Mouse (Mus musculus) heart, adult 2 months (tissue): Measurements from ENCODE around the gene Nhp2. TPM values are rescaled to one million over a fixed set of nuclear protein-coding genes. Genes with fewer than 3 reads are reported as not detected.
"Not testable (repeated sequence)": the region's sequence is repeated elsewhere in the genome, so short reads cannot be mapped to it uniquely, and the experiment has no call there.

ENCODE experiments used
- DNase-seq, 2 experiments: peaks; one replicate each; pipeline ENCODE4 v3.0.0; 2021
- H3K27ac ChIP-seq: fragments of 200-600 bp; 2 replicates; pipeline ENCODE4 v1.8.1; 2022
- H3K27me3 ChIP-seq: fragments of 200-500 bp; 2 replicates; pipeline ENCODE4 v1.6.1; 2012; ENCODE audit warnings: mild to moderate bottlenecking, low read length, inconsistent platforms, mixed read lengths; ENCODE audit not compliant: control insufficient read depth, insufficient read depth
- H3K36me3 ChIP-seq: fragments of 200-500 bp; 2 replicates; pipeline ENCODE4 v1.6.1; 2012; ENCODE audit warnings: low read length, inconsistent platforms; ENCODE audit not compliant: control insufficient read depth, insufficient read depth
- H3K4me1 ChIP-seq: fragments of 200-500 bp; 2 replicates; pipeline ENCODE4 v1.6.1; 2011; ENCODE audit warnings: low read length; ENCODE audit not compliant: control insufficient read depth, insufficient read depth
- H3K4me3 ChIP-seq: fragments of 200-600 bp; 2 replicates; pipeline ENCODE4 v1.8.1; 2022
- H3K79me2 ChIP-seq: fragments of 200-500 bp; replicated peaks from 2 replicates; pipeline ENCODE4 v1.6.1; 2012; ENCODE audit warnings: mild to moderate bottlenecking, inconsistent platforms, low read length, moderate library complexity, mixed read lengths; ENCODE audit not compliant: control insufficient read depth, insufficient read depth
- H3K9ac ChIP-seq: fragments of 200-500 bp; 2 replicates; pipeline ENCODE4 v1.6.1; 2012; ENCODE audit warnings: low read depth, mild to moderate bottlenecking, control low read depth, inconsistent platforms, low read length, mixed read lengths
- CTCF ChIP-seq: fragments of 200-600 bp; IDR thresholded peaks from 2 replicates; pipeline ENCODE4 v1.8.1; 2022; ENCODE audit warnings: antibody characterized with exemption, mild to moderate bottlenecking, moderate library complexity
- EP300 ChIP-seq: fragments of 200-500 bp; IDR thresholded peaks from 2 replicates; pipeline ENCODE4 v1.6.1; 2011; ENCODE audit warnings: low read depth, low read length, control low read depth; ENCODE audit not compliant: insufficient read depth
- POLR2A ChIP-seq: fragments of 200-500 bp; IDR thresholded peaks from 2 replicates; pipeline ENCODE4 v1.6.1; 2011; ENCODE audit warnings: mild to moderate bottlenecking, low read depth, low read length, control low read depth; ENCODE audit not compliant: insufficient read depth
- WGBS: fragments of 180-500 bp; shearing (Covaris S2); methylation state at CpG from one replicate; pipeline ENCODE4 v1.1.7; 2018; 5-methylcytosine and 5-hydroxymethylcytosine counted together
- intact Hi-C: fragments of 180-260 bp; cut with DNase I; formaldehyde crosslinking; loops from one replicate; pipeline ENCODE4 v1.15.1; 2025
- polyA plus RNA-seq: library from polyadenylated mRNA; depleted of rRNA; stranded (reverse); fragments of >200 nt; gene quantifications from 2 replicates; pipeline ENCODE4 v1.2.3, GENCODE M21; 2012
- total RNA-seq, 2 experiments: library from RNA; stranded (reverse); gene quantifications; 2 replicates each; pipeline ENCODE4 v1.2.3; 2021

Nhp2 gene
- total and polyA plus RNA-seq, 3 experiments, result 18.4 to 24.8 (median 19.0) TPM

DNA sequence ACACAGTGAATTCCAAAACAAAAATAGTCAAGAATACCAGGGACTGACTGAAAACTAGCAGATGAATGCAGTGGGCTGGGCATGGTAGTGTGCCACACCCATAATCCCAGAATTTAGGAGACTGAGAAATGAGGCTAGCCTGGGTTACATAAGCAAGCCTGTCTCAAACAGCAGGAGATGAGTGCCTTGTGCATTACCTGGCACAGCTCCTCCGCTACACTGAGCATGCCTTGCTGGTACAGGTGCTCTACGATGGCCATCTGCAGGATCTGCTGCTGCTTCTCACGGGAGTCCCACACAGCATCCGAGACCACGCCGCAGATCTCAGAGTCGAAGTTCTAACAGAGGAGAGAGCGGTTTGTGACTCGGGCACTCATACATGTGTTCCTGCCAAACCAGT lies 7.9 kb downstream of the Nhp2 start:
- Histone ChIP-seq H3K79me2 (no peaks in the 10 kb centered on the region), H3K4me1 (peaks cover 2% of the 10 kb centered on the region), H3K4me3 (no peak overlapping the region), H3K27ac (no peak overlapping the region), H3K27me3 (no peaks in the 10 kb centered on the region), H3K36me3 (no peaks in the 10 kb centered on the region), H3K9ac (no peak overlapping the region)
- WGBS, result 90% methylated on average over 9 of the region's 9 CpGs
- no peak for TF ChIP-seq EP300
- no peak for TF ChIP-seq POLR2A
- no peak for TF ChIP-seq CTCF
- DNase-seq, result no peak
- intact Hi-C loops, result no loop called here

DNA sequence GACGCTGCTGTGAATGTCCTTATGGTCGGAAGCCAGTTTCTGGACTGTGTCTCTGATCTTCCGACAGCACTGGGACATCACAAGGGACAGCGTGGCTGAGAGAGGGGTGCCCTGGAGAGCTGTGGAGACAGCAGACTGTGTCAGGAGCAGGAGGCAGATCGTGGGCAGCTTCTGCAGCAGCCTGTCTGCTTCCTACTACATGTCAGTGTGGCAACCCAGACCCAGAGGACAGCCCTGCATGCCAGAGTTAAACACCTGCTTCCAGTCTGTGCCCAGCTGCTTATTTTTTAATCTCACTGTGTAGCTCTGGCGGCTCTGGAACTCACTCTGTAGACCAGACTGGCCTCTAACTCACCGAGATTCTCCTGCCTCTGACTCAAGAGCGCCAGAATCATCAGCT lies 8.4 kb downstream of the Nhp2 start:
- Histone ChIP-seq H3K4me3 (no peak overlapping the region), H3K9ac (no peak overlapping the region), H3K4me1 (peaks cover 4% of the 10 kb centered on the region), H3K36me3 (no peaks in the 10 kb centered on the region), H3K27ac (no peak overlapping the region), H3K27me3 (no peaks in the 10 kb centered on the region), H3K79me2 (no peaks in the 10 kb centered on the region)
- no peak for TF ChIP-seq CTCF
- no peak for TF ChIP-seq POLR2A
- TF ChIP-seq EP300, result no peak
- DNase-seq, result no peak
- intact Hi-C loops, result no loop called here
- WGBS, result 87% methylated on average over 8 of the region's 8 CpGs

DNA sequence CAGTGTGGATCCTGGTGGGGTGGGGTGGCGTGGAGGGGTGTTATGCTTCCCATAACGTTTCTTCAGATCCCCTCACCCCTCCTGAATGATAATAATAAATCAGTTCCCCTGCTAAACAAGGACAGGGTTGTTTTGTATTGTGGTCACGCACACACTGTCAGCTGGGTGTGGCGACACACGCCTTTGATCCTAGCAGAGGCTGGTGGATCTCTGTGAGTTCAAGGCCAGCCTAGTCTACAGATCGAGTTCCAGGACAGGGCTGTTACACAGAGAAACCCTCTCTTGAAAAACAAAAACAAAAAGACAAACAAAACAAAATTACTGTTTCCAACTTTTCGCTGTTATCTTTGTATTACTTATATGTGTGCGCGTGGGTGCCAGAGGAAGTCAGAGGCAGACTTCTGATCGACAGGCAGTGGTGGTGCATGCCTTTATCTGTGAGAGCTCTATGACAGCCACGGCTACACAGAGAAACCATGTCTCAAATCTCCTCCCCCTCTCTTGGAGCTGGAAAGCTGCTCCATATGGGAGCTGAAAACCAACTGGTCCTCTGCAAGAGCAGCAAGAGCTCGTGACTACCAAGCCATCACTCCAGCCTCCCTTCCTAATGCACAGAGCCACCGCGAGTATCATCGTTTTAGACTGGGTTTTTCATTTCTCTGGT lies 10.2 kb downstream of the Nhp2 start:
- H3K4me1 ChIP-seq, result peaks cover 6% of the 10 kb centered on the region
- no peak overlapping the region for H3K9ac ChIP-seq
- H3K27ac ChIP-seq, result no peak overlapping the region
- intact Hi-C loops, result no loop called here
- no peaks in the 10 kb centered on the region for H3K36me3 ChIP-seq
- H3K79me2 ChIP-seq, result no peaks in the 10 kb centered on the region; the same call in 1 of the 2 replicates
- H3K4me3 ChIP-seq, result no peak overlapping the region
- WGBS, result 68% methylated on average over 15 of the region's 15 CpGs
- DNase-seq, result no peak
- no peaks in the 10 kb centered on the region for H3K27me3 ChIP-seq
- no peak for TF ChIP-seq POLR2A
- TF ChIP-seq EP300, result no peak
- TF ChIP-seq CTCF, result no peak

- Histone ChIP-seq H3K27ac (no peak overlapping the region; the same call in 1 of the 2 replicates), H3K79me2 (no peaks in the 10 kb centered on the region; the same call in 1 of the 2 replicates), H3K4me1 (peaks cover 9% of the 10 kb centered on the region), H3K27me3 (no peaks in the 10 kb centered on the region), H3K36me3 (no peaks in the 10 kb centered on the region), H3K9ac (no peak overlapping the region), H3K4me3 (no peak overlapping the region)
- DNase-seq, result no peak
- TF ChIP-seq CTCF (no peak), POLR2A (no peak), EP300 (no peak)
- intact Hi-C loops, result no loop called here
- 69% methylated on average over 6 of the region's 6 CpGs for WGBS
These were observed 12.7 kb downstream of the Nhp2 start for GRCm38 (mm10) chr11:51632130-51632753.

DNA sequence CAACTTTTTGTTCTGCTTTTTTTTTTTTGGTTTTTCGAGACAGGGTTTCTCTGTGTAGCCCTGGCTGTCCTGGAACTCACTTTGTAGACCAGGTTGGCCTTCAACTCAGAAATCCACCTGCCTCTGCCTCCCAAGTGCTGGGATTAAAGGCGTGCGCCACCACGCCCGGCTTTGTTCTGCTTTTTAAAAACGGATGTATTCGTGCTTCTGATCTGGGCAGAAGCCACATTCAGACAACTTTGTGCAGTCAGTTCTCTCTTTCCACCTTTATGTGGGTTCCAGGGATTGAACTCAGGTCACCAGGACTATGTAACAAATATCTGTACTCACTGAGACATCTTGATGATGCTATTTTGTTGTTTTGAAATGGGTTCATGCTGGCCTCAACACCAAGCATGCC lies 13.7 kb downstream of the Nhp2 start:
- H3K79me2 ChIP-seq, H3K9ac ChIP-seq, DNase-seq, H3K27ac ChIP-seq, H3K4me3 ChIP-seq, H3K36me3 ChIP-seq, intact Hi-C loops, H3K27me3 ChIP-seq: not testable (repeated sequence)
- 88% methylated on average over 7 of the region's 7 CpGs for whole genome bisulfite sequencing
- peaks cover 11% of the 10 kb centered on the region for H3K4me1 ChIP-seq

DNA sequence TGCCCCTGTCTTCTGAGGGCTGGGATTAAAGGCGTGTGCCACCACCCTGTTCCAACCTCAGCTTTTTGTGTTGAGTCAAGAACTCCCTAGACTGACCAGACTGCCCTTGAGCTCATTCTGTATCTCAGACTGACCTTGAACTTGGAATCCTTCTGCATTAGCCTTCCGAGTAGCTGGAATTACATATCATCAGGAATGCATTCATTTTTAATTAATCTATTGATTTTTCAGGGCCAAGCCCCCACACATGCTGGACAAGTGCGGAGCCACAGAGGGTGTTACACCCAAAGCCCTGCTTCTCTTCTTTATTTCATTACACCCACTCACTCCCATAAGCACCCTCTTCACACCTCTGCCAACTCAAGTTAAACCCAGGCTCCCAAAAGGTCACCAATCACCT lies 14.2 kb downstream of the Nhp2 start:
- H3K27ac ChIP-seq, result no peak overlapping the region
- 91% methylated on average over 3 of the region's 3 CpGs for WGBS
- DNase-seq, result no peak
- no peak overlapping the region for H3K9ac ChIP-seq
- no peak overlapping the region for H3K4me3 ChIP-seq
- intact Hi-C loops, result loop anchor here (2.0 kb wide), 1 partner anchor 13 kb away; no protein-coding TSS in a partner anchor
- H3K36me3 ChIP-seq, result no peaks in the 10 kb centered on the region
- H3K27me3 ChIP-seq, result no peaks in the 10 kb centered on the region
- TF ChIP-seq EP300, result no peak
- no peak for TF ChIP-seq POLR2A
- TF ChIP-seq CTCF, result no peak
- no peaks in the 10 kb centered on the region; the same call in 1 of the 2 replicates for H3K79me2 ChIP-seq
- peaks cover 11% of the 10 kb centered on the region for H3K4me1 ChIP-seq
